Mouse (Mus musculus) small intestine, adult 2 months (tissue): ENCODE results near the gene Celsr2. TPM values are rescaled to one million over a fixed set of nuclear protein-coding genes. Genes with fewer than 3 reads are reported as not detected.
A peak's percentile ranks its signal among the peaks of the same experiment; 100 is the strongest.

Source experiments
- H3K27ac ChIP-seq: fragments of 200-500 bp; 2 replicates; pipeline ENCODE4 v1.5.1; 2012; ENCODE audit warnings: low read depth, low read length, control low read depth, inconsistent platforms; ENCODE audit not compliant: insufficient read depth
- H3K27me3 ChIP-seq: fragments of 200-500 bp; 2 replicates; pipeline ENCODE4 v1.6.1; 2012; ENCODE audit warnings: mild to moderate bottlenecking, moderate library complexity, low read length, inconsistent platforms; ENCODE audit not compliant: control insufficient read depth, insufficient read depth
- H3K36me3 ChIP-seq: fragments of 200-500 bp; 2 replicates; pipeline ENCODE4 v1.6.1; 2012; ENCODE audit warnings: mild to moderate bottlenecking, low read length, control low read depth, inconsistent platforms; ENCODE audit not compliant: control insufficient read depth, insufficient read depth
- H3K4me1 ChIP-seq: fragments of 200-500 bp; 2 replicates; pipeline ENCODE4 v1.6.1; 2012; ENCODE audit warnings: low read length, inconsistent platforms, mixed read lengths; ENCODE audit not compliant: control insufficient read depth, insufficient read depth, insufficient read length
- H3K4me3 ChIP-seq: fragments of 200-500 bp; 2 replicates; pipeline ENCODE4 v1.5.1; 2012; ENCODE audit warnings: low read depth, mild to moderate bottlenecking, control low read depth, inconsistent platforms, low read length, moderate library complexity
- CTCF ChIP-seq: fragments of 200-500 bp; IDR thresholded peaks from 2 replicates; pipeline ENCODE4 v1.5.1; 2012; ENCODE audit warnings: low read depth, mild to moderate bottlenecking, control low read depth, inconsistent platforms, low read length, moderate library complexity, mixed read lengths; ENCODE audit not compliant: insufficient replicate concordance, insufficient read length; ENCODE audit errors: extremely low read depth
- POLR2A ChIP-seq: fragments of 200-500 bp; IDR thresholded peaks from 2 replicates; pipeline ENCODE4 v1.6.1; 2012; ENCODE audit warnings: low read depth, mild to moderate bottlenecking, control low read depth, inconsistent platforms, low read length, moderate library complexity
- WGBS: fragments of 180-500 bp; shearing (Covaris S2); methylation state at CpG from one replicate; pipeline ENCODE4 v1.1.7; 2018; 5-methylcytosine and 5-hydroxymethylcytosine counted together
- polyA plus RNA-seq: library from polyadenylated mRNA; depleted of rRNA; stranded (reverse); fragments of >200 nt; gene quantifications from 2 replicates; pipeline ENCODE4 v1.2.3, GENCODE M21; 2012

The Celsr2 gene
- polyA plus RNA-seq, 1 experiment = 2.7 TPM

- whole genome bisulfite sequencing = 46% methylated on average over 10 of the region's 10 CpGs
- no peak overlapping the region for H3K4me3 ChIP-seq
- no peaks in the 10 kb centered on the region for H3K36me3 ChIP-seq
- H3K4me1 ChIP-seq = peaks cover 17% of the 10 kb centered on the region
- H3K27me3 ChIP-seq = no peaks in the 10 kb centered on the region
- no peak for TF ChIP-seq CTCF
- TF ChIP-seq POLR2A = no peak
- no peak overlapping the region for H3K27ac ChIP-seq
Observed at GRCm38 (mm10) chr3:108386186-108386585, 29.2 kb downstream of the Celsr2 start.

GRCm38 (mm10) chr3:108384425-108384824, 30.9 kb downstream of the Celsr2 start:
- TF ChIP-seq POLR2A = no peak
- TF ChIP-seq CTCF = no peak
- Histone ChIP-seq H3K27ac (no peak overlapping the region), H3K36me3 (no peaks in the 10 kb centered on the region), H3K27me3 (no peaks in the 10 kb centered on the region), H3K4me3 (no peak overlapping the region), H3K4me1 (peaks cover 17% of the 10 kb centered on the region)
- 18% methylated on average over 2 of the region's 2 CpGs for WGBS

GRCm38 (mm10) chr3:108383485-108384354, 31.6 kb downstream of the Celsr2 start, which contains the start of gene Psrc1:
Gene Psrc1 (plus strand): TSS chr3:108383839.
- peak within 1 kb of the TSS; percentile 84 for H3K4me3 ChIP-seq
- no peaks in the 10 kb centered on the region for H3K36me3 ChIP-seq
- H3K4me1 ChIP-seq = peaks cover 17% of the 10 kb centered on the region
- H3K27me3 ChIP-seq = no peaks in the 10 kb centered on the region
- WGBS = 2% methylated on average over 43 of the region's 44 CpGs
- no peak within 1 kb of the TSS for H3K27ac ChIP-seq
- no peak for TF ChIP-seq CTCF
- TF ChIP-seq POLR2A = peak; percentile 42; the same call in 1 of the 2 replicates

GRCm38 (mm10) chr3:108381945-108382875, 33.1 kb downstream of the Celsr2 start:
- H3K4me1 ChIP-seq = peaks cover 17% of the 10 kb centered on the region
- 52% methylated on average over 14 of the region's 14 CpGs for WGBS
- H3K4me3 ChIP-seq = no peak overlapping the region
- H3K27ac ChIP-seq = no peak overlapping the region; the same call in 1 of the 2 replicates
- H3K27me3 ChIP-seq = no peaks in the 10 kb centered on the region
- TF ChIP-seq CTCF (no peak), POLR2A (no peak)
- no peaks in the 10 kb centered on the region for H3K36me3 ChIP-seq

- no peaks in the 10 kb centered on the region for H3K36me3 ChIP-seq
- H3K4me1 ChIP-seq = peaks cover 12% of the 10 kb centered on the region
- H3K27me3 ChIP-seq = no peaks in the 10 kb centered on the region
- TF ChIP-seq CTCF (peak; percentile 45; the same call in 1 of the 2 replicates), POLR2A (no peak)
- WGBS = 89% methylated on average over 6 of the region's 6 CpGs
- no peak overlapping the region for H3K27ac ChIP-seq
- no peak overlapping the region for H3K4me3 ChIP-seq
Observed at GRCm38 (mm10) chr3:108380695-108381094, 34.7 kb downstream of the Celsr2 start.

DNA sequence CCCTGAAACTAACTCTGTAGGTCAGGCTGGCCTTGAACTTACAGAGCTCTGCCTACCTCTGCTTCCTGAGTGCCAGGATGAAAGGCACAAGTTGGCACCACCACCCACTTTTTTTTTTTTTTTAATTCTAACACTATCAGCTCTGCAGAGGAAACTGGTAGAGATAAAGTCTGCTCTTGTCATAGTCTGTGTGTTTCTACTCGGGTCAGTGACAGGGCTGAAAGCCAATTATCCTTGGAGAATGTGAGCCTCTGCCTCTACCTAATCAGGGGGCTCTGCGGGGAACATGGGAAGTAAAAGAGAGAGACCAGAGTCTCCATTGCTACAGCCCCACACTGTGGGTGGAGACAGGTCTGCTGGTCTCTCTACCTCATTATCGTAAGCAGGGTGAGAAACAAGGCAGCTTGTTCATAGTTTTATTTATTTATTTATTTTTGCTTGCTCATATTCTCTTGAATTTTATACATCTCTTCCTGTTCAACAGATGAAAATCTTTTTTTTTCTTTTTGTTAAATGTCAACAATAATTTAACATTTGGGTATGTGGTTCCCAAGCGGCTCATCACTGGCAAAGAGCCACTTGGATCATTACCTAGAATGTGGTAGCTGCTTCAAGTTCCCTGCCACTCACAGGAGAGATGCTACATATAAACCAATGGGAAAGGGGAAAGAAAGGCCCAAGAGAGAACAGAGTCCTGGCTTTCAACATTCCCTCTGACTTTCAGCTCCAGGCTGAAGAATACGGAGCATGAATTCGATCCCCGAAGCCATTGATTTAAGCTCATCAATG, 36.3 kb downstream of the Celsr2 start:
- Histone ChIP-seq H3K36me3 (no peaks in the 10 kb centered on the region), H3K4me1 (peaks cover 11% of the 10 kb centered on the region), H3K27me3 (no peaks in the 10 kb centered on the region), H3K4me3 (no peak overlapping the region), H3K27ac (no peak overlapping the region)
- TF ChIP-seq CTCF = no peak
- TF ChIP-seq POLR2A = no peak
- 82% methylated on average over 7 of the region's 7 CpGs for whole genome bisulfite sequencing
